Mouse (Mus musculus): ENCODE measurements at regions not wholly inside any gene's neighbourhood (a gene's known extent, or its start where the extent isn't known, plus 50 kb on each side); places are given as distances from the start of the nearest gene placed in this dataset.

- no peak for DNase-seq (ENCODE audit: low spot score in 2 of 2)
Measured at GRCm38 (mm10) chr13:37503449-37503848, 158.4 kb downstream of the Ly86 start.

GRCm38 (mm10) chr13:37503898-37504297, 158.9 kb downstream of the Ly86 start:
- DNase-seq (ENCODE audit: low spot score in 2 of 2), result no peak

- no peak for DNase-seq (ENCODE audit: low spot score in 2 of 2)
Measured at GRCm38 (mm10) chr13:37504373-37504772, 159.4 kb downstream of the Ly86 start.

GRCm38 (mm10) chr13:37505617-37506016, 160.6 kb downstream of the Ly86 start:
- no peak for DNase-seq (ENCODE audit: low spot score in 2 of 2)

- no peak for DNase-seq (ENCODE audit: low spot score in 2 of 2)
Measured at GRCm38 (mm10) chr13:37506046-37506445, 161.0 kb downstream of the Ly86 start.

GRCm38 (mm10) chr13:37506701-37507100, 161.7 kb downstream of the Ly86 start:
- no peak for DNase-seq (ENCODE audit: low spot score in 2 of 2)

- DNase-seq (ENCODE audit: low spot score in 2 of 2), result no peak
Measured at GRCm38 (mm10) chr13:37507146-37507545, 162.1 kb downstream of the Ly86 start.

- DNase-seq (ENCODE audit: low spot score in 2 of 2), result no peak
Measured at GRCm38 (mm10) chr13:37508385-37509351, 163.7 kb downstream of the Ly86 start.

GRCm38 (mm10) chr13:37509352-37509851, 164.4 kb downstream of the Ly86 start:
- DNase-seq (ENCODE audit: low spot score in 2 of 2), result no peak

GRCm38 (mm10) chr13:37510511-37510910, 165.5 kb downstream of the Ly86 start:
- DNase-seq (ENCODE audit: low spot score in 2 of 2), result no peak

- no peak for DNase-seq (ENCODE audit: low spot score in 2 of 2)
Measured at GRCm38 (mm10) chr13:37511006-37511405, 166.0 kb downstream of the Ly86 start.

GRCm38 (mm10) chr13:37511406-37511805, 166.4 kb downstream of the Ly86 start:
- no peak for DNase-seq (ENCODE audit: low spot score in 2 of 2)

- no peak for DNase-seq (ENCODE audit: low spot score in 2 of 2)
Measured at GRCm38 (mm10) chr13:37512781-37513180, 167.8 kb downstream of the Ly86 start.

GRCm38 (mm10) chr13:37513206-37513904, 168.3 kb downstream of the Ly86 start:
- no peak for DNase-seq (ENCODE audit: low spot score in 2 of 2)

- peak; percentile 36 to 46 for DNase-seq (ENCODE audit: low spot score in 2 of 2)
Measured at GRCm38 (mm10) chr13:37513905-37514607, 169.0 kb downstream of the Ly86 start.

GRCm38 (mm10) chr13:37514641-37515305, 169.8 kb downstream of the Ly86 start:
- DNase-seq (ENCODE audit: low spot score in 2 of 2), result no peak

- DNase-seq (ENCODE audit: low spot score in 2 of 2), result no peak
Measured at GRCm38 (mm10) chr13:37517055-37517807, 172.2 kb downstream of the Ly86 start.

GRCm38 (mm10) chr13:37519948-37520347, 174.9 kb downstream of the Ly86 start:
- DNase-seq (ENCODE audit: low spot score in 2 of 2), result no peak

- DNase-seq (ENCODE audit: low spot score in 2 of 2), result no peak
Measured at GRCm38 (mm10) chr13:37525097-37525726, 180.2 kb downstream of the Ly86 start.

GRCm38 (mm10) chr13:37526102-37526501, 181.1 kb downstream of the Ly86 start:
- no peak for DNase-seq (ENCODE audit: low spot score in 2 of 2)
